Mouse (Mus musculus): ENCODE data around the gene Ube2g2.

- TF ChIP-seq EP300 (IDR thresholded peaks at IDR 0.05; ENCODE audit: low read depth) (no peak), CTCF (IDR thresholded peaks at IDR 0.05; ENCODE audit: low read depth) (no peak)
These were observed 45.3 kb downstream of the Ube2g2 start for GRCm38 (mm10) chr10:77667402-77667801.

Data from liver, embryonic 14.5 days (tissue).